Mouse (Mus musculus) heart, postnatal 0 days (tissue): ENCODE measurements around the gene Gm10439. TPM values are rescaled to one million over a fixed set of nuclear protein-coding genes. Genes with fewer than 3 reads are reported as not detected.
"Not testable (repeated sequence)": the region's sequence is repeated elsewhere in the genome, so short reads cannot be mapped to it uniquely, and the experiment has no call there.

Source experiments
- ATAC-seq: fragments of 200-750 bp; cut with Nextera tagmentation; 2 replicates; pipeline ENCODE4 v1.8.0; 2017; ENCODE audit warnings: low read depth, moderate number of reproducible peaks, moderate library complexity; ENCODE audit not compliant: insufficient read depth
- DNase-seq: peaks from one replicate; pipeline ENCODE4 v3.0.0-alpha.2; 2016; ENCODE audit warnings: low spot score
- H3K27ac ChIP-seq: fragments of 300-500 bp; sonication (generic); 2 replicates; pipeline ENCODE4 v1.5.1; 2014; ENCODE audit warnings: low read depth, mild to moderate bottlenecking
- H3K27me3 ChIP-seq: fragments of 300-500 bp; sonication (generic); 2 replicates; pipeline ENCODE4 v1.6.1; 2014; ENCODE audit warnings: low read length, mixed read lengths; ENCODE audit not compliant: control insufficient read depth, insufficient read depth
- H3K36me3 ChIP-seq: fragments of 300-500 bp; sonication (generic); replicated peaks from 2 replicates; pipeline ENCODE4 v1.6.1; 2014; ENCODE audit warnings: low read length, mixed read lengths; ENCODE audit not compliant: control insufficient read depth, insufficient read depth
- H3K4me1 ChIP-seq: fragments of 300-500 bp; sonication (generic); 2 replicates; pipeline ENCODE4 v1.6.1; 2014; ENCODE audit warnings: antibody characterized with exemption; ENCODE audit not compliant: control insufficient read depth, insufficient read depth
- H3K4me2 ChIP-seq: fragments of 300-500 bp; sonication (generic); 2 replicates; pipeline ENCODE4 v1.6.1; 2014; ENCODE audit warnings: low read depth, mild to moderate bottlenecking, low read length, moderate library complexity
- H3K4me3 ChIP-seq: fragments of 300-500 bp; sonication (generic); 2 replicates; pipeline ENCODE4 v1.5.1; 2014; ENCODE audit warnings: low read depth, low read length
- H3K9ac ChIP-seq: fragments of 300-500 bp; sonication (generic); replicated peaks from 2 replicates; pipeline ENCODE4 v1.6.1; 2014; ENCODE audit warnings: low read depth, low read length, mixed read lengths
- H3K9me3 ChIP-seq: fragments of 300-500 bp; sonication (generic); replicated peaks from 2 replicates; pipeline ENCODE4 v1.6.1; 2016; ENCODE audit warnings: low read length; ENCODE audit not compliant: control insufficient read depth
- WGBS: fragments of 180-500 bp; shearing (Covaris S2); extraction: QIAGEN DNeasy Blood & Tissue Kit; methylation state at CpG from one replicate; pipeline ENCODE4 v1.1.7; 2014; 5-methylcytosine and 5-hydroxymethylcytosine counted together
- polyA plus RNA-seq: library from polyadenylated mRNA; unstranded; fragments of >200 nt; fragmentation: Nextera tagmentation; extraction: Ambion mirVana; gene quantifications from 2 replicates; pipeline ENCODE4 v1.2.1, GENCODE M21; 2015
- total RNA-seq: library from RNA; depleted of rRNA; stranded (reverse); fragments of >200 nt; gene quantifications from 2 replicates; pipeline ENCODE4 v1.2.3, GENCODE M21; 2014; ENCODE audit warnings: low replicate concordance; rRNA removed

The Gm10439 gene
- total RNA-seq (not detected in 2 replicates), polyA plus RNA-seq (not detected in 2 replicates)

GRCm38 (mm10) chrX:149594270-149594669 lies at the start of gene Gm10439:
Gene Gm10439 (plus strand): TSS chrX:149594570.
- H3K4me3 ChIP-seq, ATAC-seq, H3K9me3 ChIP-seq, DNase-seq, H3K27me3 ChIP-seq, H3K9ac ChIP-seq, H3K36me3 ChIP-seq, H3K4me1 ChIP-seq, H3K27ac ChIP-seq, H3K4me2 ChIP-seq: not testable (repeated sequence)
- no CpG with 5 or more reads among the region's 6 CpGs for WGBS

Other genes with a start within 250 kb of the Gm10439 start
- not detected in 2 replicates for gene Gm15085, start 147.0 kb upstream of the Gm10439 start, total RNA-seq
- not detected in 2 replicates for gene Gm15085, start 147.0 kb upstream of the Gm10439 start, polyA plus RNA-seq
- not detected in 2 replicates for gene Gm15097, start 189.9 kb downstream of the Gm10439 start, total RNA-seq
- gene Gm15097, start 189.9 kb downstream of the Gm10439 start, polyA plus RNA-seq = not detected in 2 replicates